Mouse (Mus musculus): ENCODE measurements around the gene Snrnp40. TPM values are rescaled to one million over a fixed set of nuclear protein-coding genes. Genes with fewer than 3 reads are reported as not detected.

The Snrnp40 gene
- total RNA-seq, 2 experiments from 2014 or later: 18.6 to 25.0 TPM

- no peak for ATAC-seq (replicated peaks; ENCODE audit: low FRiP score, poor library complexity, severe bottlenecking)
Observed at GRCm38 (mm10) chr4:130376675-130377074, 16.7 kb downstream of the Snrnp40 start.

GRCm38 (mm10) chr4:130377500-130377899 is 17.6 kb downstream of the Snrnp40 start:
- no peak for ATAC-seq (replicated peaks; ENCODE audit: low FRiP score, poor library complexity, severe bottlenecking)

GRCm38 (mm10) chr4:130379181-130379580 is 19.2 kb downstream of the Snrnp40 start:
- no peak for ATAC-seq (replicated peaks; ENCODE audit: low FRiP score, poor library complexity, severe bottlenecking)

- 0 out of 2 replicates have a peak, but pooled peaks have one; percentile 39 for ATAC-seq (replicated peaks; ENCODE audit: low FRiP score, poor library complexity, severe bottlenecking)
Observed at GRCm38 (mm10) chr4:130380418-130380817, 20.5 kb downstream of the Snrnp40 start.

GRCm38 (mm10) chr4:130387256-130387655 is 27.3 kb downstream of the Snrnp40 start:
- ATAC-seq (replicated peaks; ENCODE audit: low FRiP score, poor library complexity, severe bottlenecking): no peak

GRCm38 (mm10) chr4:130389496-130389895 is 29.6 kb downstream of the Snrnp40 start:
- ATAC-seq (replicated peaks; ENCODE audit: low FRiP score, poor library complexity, severe bottlenecking): no peak

- ATAC-seq (replicated peaks; ENCODE audit: low FRiP score, poor library complexity, severe bottlenecking): no peak
Observed at GRCm38 (mm10) chr4:130389927-130390326, 30.0 kb downstream of the Snrnp40 start.

GRCm38 (mm10) chr4:130391265-130391664 is 31.3 kb downstream of the Snrnp40 start:
- ATAC-seq (replicated peaks; ENCODE audit: low FRiP score, poor library complexity, severe bottlenecking): peak; percentile 62; the same call in 1 of the 2 replicates

Other genes with a start within 250 kb of the Snrnp40 start
- gene Hcrtr1, start 220.8 kb upstream of the Snrnp40 start, total RNA-seq (2015; ENCODE audit: low replicate concordance): not detected in 2 replicates
- gene Hcrtr1, start 220.8 kb upstream of the Snrnp40 start, total RNA-seq (2017; ENCODE audit: low replicate concordance): not detected in 2 replicates
- 67.6 and 69.8 TPM in 2 replicates for gene Tinagl1, start 185.0 kb upstream of the Snrnp40 start, total RNA-seq (2015; ENCODE audit: low replicate concordance)
- gene Tinagl1, start 185.0 kb upstream of the Snrnp40 start, total RNA-seq (2017; ENCODE audit: low replicate concordance): 95.4 and 126 TPM in 2 replicates
- not detected in 2 replicates for gene Gm853, start 137.7 kb upstream of the Snrnp40 start, total RNA-seq (2015; ENCODE audit: low replicate concordance)
- gene Gm853, start 137.7 kb upstream of the Snrnp40 start, total RNA-seq (2017; ENCODE audit: low replicate concordance): not detected in 2 replicates
- gene Serinc2, start 80.9 kb upstream of the Snrnp40 start, total RNA-seq (2015; ENCODE audit: low replicate concordance): not detected in 2 replicates
- 1.3 TPM in 1 of 2 replicates, not detected in the other for gene Serinc2, start 80.9 kb upstream of the Snrnp40 start, total RNA-seq (2017; ENCODE audit: low replicate concordance)
- gene Fabp3, start 51.5 kb upstream of the Snrnp40 start, total RNA-seq (2015; ENCODE audit: low replicate concordance): 2.1 TPM in 1 of 2 replicates, not detected in the other
- gene Fabp3, start 51.5 kb upstream of the Snrnp40 start, total RNA-seq (2017; ENCODE audit: low replicate concordance): not detected in 2 replicates
- not detected in 2 replicates for gene Gm10570, start 51.5 kb upstream of the Snrnp40 start, total RNA-seq (2015; ENCODE audit: low replicate concordance)
- gene Gm10570, start 51.5 kb upstream of the Snrnp40 start, total RNA-seq (2017; ENCODE audit: low replicate concordance): not detected in 2 replicates
- gene Zcchc17, start 189 bp upstream of the Snrnp40 start, total RNA-seq (2015; ENCODE audit: low replicate concordance): 7.1 and 8.8 TPM in 2 replicates
- gene Zcchc17, start 189 bp upstream of the Snrnp40 start, total RNA-seq (2017; ENCODE audit: low replicate concordance): 27.9 and 61.2 TPM in 2 replicates
- not detected in 2 replicates for gene Nkain1, start 214.0 kb downstream of the Snrnp40 start, total RNA-seq (2015; ENCODE audit: low replicate concordance)
- not detected in 2 replicates for gene Nkain1, start 214.0 kb downstream of the Snrnp40 start, total RNA-seq (2017; ENCODE audit: low replicate concordance)

All from erythroblast, adult 5-6 weeks (primary cell).